Mouse (Mus musculus): ENCODE data around the gene Gm15557.

Gene Gm15557

DNA sequence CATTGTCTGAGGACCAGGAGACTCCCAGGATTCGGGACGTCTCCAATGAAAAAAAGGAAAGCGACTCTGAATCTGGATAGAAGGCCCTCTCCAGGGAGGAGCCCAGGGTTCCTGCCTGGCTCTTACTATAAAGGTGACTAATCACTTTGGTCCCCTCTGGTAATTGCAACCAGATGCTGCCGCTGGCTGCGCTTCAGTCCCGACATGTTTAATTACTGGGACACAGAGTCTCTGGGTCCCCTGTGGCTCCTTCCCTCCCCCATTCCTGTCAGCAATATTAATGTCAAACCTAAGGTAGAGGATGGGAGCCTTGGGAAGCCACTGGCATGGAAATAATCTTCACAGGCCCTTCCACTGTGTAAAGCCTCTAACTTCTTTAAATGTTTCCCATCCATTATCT is 8.8 kb downstream of the Gm15557 start:
- no peak for DNase-seq (ENCODE audit: low spot score in 2 of 2)

DNA sequence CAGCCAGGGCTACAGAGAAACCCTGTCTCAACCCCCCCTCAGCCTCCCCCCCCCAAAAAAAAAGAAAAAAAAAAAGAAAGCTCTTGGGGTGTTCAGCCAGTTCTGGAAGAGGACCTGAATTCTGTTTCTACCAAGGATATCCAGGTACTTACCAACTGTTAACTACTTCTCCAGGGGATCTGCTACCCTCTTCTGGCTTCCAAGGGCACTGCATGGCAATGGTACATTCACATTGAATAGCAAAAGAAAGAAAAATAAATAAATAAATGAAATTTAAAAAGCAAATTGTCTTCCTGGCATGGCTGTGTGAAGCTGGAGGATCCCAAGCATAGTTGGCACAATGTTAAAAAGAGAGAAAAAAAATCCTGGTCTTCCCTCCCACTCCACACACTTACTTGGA is 11.5 kb downstream of the Gm15557 start:
- peak in 1 of 2 experiments; percentile 71 for DNase-seq (ENCODE audit: low spot score in 2 of 2)

GRCm38 (mm10) chr2:155956134-155957059 is 15.9 kb downstream of the Gm15557 start, which contains the start of gene Cep250:
TSS of gene Cep250 (plus strand) at chr2:155956458.
- DNase-seq (ENCODE audit: low spot score in 2 of 2): peak; percentile 83 to 94

- DNase-seq (ENCODE audit: low spot score in 2 of 2): no peak
Measured at GRCm38 (mm10) chr2:155959981-155960380, 19.5 kb downstream of the Gm15557 start.

- peak in 1 of 2 experiments; percentile 53 for DNase-seq (ENCODE audit: low spot score in 2 of 2)
Measured at GRCm38 (mm10) chr2:155961862-155962261, 21.3 kb downstream of the Gm15557 start.

GRCm38 (mm10) chr2:155962991-155963390 is 22.5 kb downstream of the Gm15557 start:
- DNase-seq (ENCODE audit: low spot score in 2 of 2): no peak

DNA sequence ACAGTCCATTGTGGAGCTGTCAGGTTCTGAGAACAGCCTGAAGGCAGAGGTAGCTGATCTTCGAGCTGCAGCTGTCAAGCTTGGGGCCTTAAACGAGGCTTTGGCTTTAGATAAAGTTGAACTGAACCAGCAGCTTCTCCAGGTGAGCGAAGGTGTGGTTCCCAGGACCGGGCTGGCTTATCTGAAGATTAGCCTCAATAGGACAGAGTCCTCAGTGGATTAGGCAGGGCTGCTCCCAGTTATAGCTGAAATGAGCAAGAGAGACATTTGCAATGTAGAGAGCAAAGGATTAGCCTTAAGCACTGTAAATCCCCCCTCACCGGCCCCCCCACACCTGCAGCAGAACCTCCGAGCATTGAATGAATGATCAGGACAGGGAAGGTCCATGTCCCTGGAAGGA is 32.8 kb downstream of the Gm15557 start:
- DNase-seq (ENCODE audit: low spot score in 2 of 2): no peak

DNA sequence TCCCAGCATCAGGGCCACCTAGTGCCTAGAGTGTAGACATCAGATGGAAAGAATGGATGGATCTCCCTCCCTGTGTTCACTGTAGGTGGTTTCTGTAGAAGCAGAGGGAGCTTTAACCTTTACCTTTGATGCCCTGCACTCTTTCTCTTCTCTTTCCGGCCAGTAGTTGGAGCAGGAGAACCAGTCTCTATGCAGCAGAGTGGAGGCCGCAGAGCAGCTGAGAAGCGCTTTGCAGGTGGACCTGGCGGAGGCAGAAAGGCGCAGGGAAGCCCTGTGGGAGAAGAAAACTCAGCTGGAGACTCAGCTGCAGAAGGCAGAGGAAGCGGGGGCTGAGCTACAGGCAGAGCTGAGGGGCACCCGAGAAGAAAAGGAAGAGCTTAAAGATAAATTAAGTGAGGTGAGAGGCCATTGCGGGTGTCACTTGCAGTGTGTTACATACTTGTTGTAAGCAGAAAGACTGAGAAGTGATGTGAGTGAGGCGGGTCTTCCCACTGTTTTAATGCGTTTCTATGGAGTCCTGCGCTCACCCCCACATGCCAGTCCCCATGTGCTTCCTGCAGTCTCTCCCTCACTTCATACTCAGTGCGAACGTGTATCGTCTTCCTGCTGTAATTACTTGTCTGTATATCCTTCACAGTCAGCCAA is 33.7 kb downstream of the Gm15557 start:
- DNase-seq (ENCODE audit: low spot score in 2 of 2): peak in 1 of 2 experiments; percentile 48

DNA sequence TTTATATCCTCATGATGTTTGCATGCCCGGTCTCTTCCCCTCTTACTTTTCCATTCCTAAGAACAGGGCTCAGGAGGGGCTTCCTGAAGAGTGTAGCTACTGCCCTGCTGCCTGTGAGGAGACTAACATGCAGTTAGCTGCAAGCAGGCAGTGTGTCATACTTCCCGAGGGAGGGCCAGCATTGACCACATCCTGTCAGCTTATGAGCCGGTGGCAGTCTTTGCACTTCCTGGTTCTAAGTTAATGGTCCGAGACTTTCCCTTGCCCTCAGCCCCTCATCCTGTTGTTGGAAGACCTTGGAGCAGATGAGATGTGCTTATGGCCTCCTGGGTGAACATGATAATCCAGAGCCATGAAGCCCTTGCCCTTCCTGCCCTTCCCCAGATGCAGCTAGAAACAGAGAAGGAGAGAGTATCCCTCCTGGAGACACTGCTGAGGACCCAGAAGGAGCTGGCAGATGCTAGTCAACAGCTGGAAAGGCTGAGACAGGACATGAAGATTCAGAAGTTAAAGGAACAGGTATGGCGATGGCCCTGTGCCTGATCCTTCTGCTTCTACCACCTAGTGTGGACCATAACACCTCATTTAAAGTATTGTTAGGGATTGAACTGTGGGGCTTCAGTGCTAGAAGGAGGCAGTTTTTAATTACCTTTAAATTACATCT is 38.9 kb downstream of the Gm15557 start:
- peak in 1 of 2 experiments; percentile 69 for DNase-seq (ENCODE audit: low spot score in 2 of 2)

GRCm38 (mm10) chr2:155985776-155986175 is 45.2 kb downstream of the Gm15557 start:
- DNase-seq (ENCODE audit: low spot score in 2 of 2): no peak

- no peak for DNase-seq (ENCODE audit: low spot score in 2 of 2)
Measured at GRCm38 (mm10) chr2:155987131-155987530, 46.6 kb downstream of the Gm15557 start.

GRCm38 (mm10) chr2:155989085-155989484 is 48.6 kb downstream of the Gm15557 start:
- DNase-seq (ENCODE audit: low spot score in 2 of 2): peak; percentile 42 to 72

DNA sequence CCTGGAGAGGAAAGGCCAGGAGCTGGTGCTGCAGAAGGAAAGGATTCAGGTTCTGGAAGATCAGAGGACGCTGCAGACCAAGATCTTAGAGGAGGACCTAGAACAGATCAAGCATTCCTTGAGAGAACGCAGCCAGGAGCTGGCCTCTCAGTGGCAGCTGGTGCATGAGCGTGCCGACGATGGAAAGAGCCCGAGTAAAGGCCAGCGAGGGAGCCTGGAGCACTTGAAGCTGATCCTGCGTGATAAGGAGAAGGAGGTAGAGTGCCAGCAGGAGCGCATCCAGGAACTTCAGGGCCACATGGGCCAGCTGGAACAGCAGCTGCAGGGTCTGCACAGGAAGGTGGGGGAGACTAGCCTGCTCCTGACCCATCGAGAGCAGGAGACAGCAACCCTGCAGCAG is 50.6 kb downstream of the Gm15557 start:
- peak in 1 of 2 experiments; percentile 26 for DNase-seq (ENCODE audit: low spot score in 2 of 2)

GRCm38 (mm10) chr2:155991863-155992321 is 51.4 kb downstream of the Gm15557 start:
- DNase-seq (ENCODE audit: low spot score in 2 of 2): peak; percentile 53 to 75

Measured in spleen, postnatal 10 days (tissue).